Mouse (Mus musculus): ENCODE measurements at regions not wholly inside any gene's neighbourhood (a gene's known extent, or its start where the extent isn't known, plus 50 kb on each side); places are given as distances from the start of the nearest gene placed in this dataset.

DNA sequence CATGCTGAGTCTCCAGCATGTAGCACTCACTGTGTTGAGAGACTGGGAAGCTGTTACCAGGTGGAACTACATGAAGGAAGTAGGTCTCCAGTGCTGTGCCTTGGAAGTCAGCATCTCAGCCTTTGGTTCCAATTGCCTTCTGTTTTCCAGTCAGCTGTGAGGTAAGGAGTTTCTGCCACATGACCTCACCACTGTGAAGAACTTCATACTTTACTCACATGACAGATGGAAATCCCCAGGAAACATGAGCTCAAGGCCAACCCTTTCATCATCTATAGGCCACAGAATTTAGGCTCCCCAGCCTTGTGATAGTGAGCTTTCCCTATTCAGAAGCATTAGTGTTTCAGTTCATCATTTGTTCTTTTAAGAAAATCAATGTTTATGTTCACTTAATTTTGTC lies 314.4 kb upstream of the Ngly1 start:
- H3K36me3 ChIP-seq (replicated peaks; ENCODE audit: control insufficient read depth, insufficient read depth, low read depth): no peaks in the 10 kb centered on the region
- no peaks in the 10 kb centered on the region for H3K9me3 ChIP-seq (ENCODE audit: control insufficient read depth, low read length)
- no peak overlapping the region for H3K27ac ChIP-seq
- TF ChIP-seq EP300 (IDR thresholded peaks at IDR 0.05; ENCODE audit: low read depth): no peak
- TF ChIP-seq CTCF (IDR thresholded peaks at IDR 0.05; ENCODE audit: low read depth): no peak
- no peak overlapping the region for H3K4me3 ChIP-seq (ENCODE audit: insufficient read depth in 1 of 2, low read depth in 2 of 2, low read length in 2 of 2)
- no peak overlapping the region for H3K9ac ChIP-seq (replicated peaks)
- ATAC-seq (ENCODE audit: insufficient read depth) (no peak), DNase-seq (ENCODE audit: low read depth in 3 of 3, low spot score in 3 of 3) (no peak)
- H3K27me3 ChIP-seq (ENCODE audit: control insufficient read depth, insufficient read depth, low read length): no peaks in the 10 kb centered on the region
- H3K4me2 ChIP-seq (ENCODE audit: low read depth): no peak overlapping the region
- H3K4me1 ChIP-seq (replicated peaks; ENCODE audit: control insufficient read depth in 2 of 2, insufficient read depth in 2 of 2, low read length in 1 of 2): no peaks in the 10 kb centered on the region

DNA sequence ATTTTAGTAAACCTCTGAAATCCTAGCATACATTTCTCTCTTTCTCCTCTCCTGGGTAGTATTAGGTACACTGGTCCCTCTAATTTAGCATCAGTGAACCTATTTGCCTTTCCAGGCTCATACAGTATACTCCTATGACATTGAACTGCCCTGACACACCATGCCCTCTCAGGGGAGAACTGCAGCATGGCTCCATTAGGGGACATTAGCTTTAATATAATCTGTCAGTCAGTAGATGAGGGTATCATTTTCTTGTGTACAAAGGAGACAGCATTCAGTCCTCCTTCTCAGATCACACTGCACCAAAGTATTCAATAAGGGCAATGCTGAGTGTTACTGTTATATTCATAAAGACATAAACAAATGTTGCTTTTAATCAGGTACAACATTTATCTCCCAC lies 278.8 kb upstream of the Ngly1 start:
- no peak overlapping the region for H3K4me2 ChIP-seq (ENCODE audit: low read depth)
- H3K4me1 ChIP-seq (replicated peaks; ENCODE audit: control insufficient read depth in 2 of 2, insufficient read depth in 2 of 2, low read length in 1 of 2): no peaks in the 10 kb centered on the region
- H3K36me3 ChIP-seq (replicated peaks; ENCODE audit: control insufficient read depth, insufficient read depth, low read depth): no peaks in the 10 kb centered on the region
- TF ChIP-seq CTCF (IDR thresholded peaks at IDR 0.05; ENCODE audit: low read depth) (no peak), EP300 (IDR thresholded peaks at IDR 0.05; ENCODE audit: low read depth) (no peak)
- DNase-seq (ENCODE audit: low read depth in 3 of 3, low spot score in 3 of 3) (no peak), ATAC-seq (ENCODE audit: insufficient read depth) (no peak)
- H3K27ac ChIP-seq: no peak overlapping the region
- no peak overlapping the region for H3K9ac ChIP-seq (replicated peaks)
- no peak overlapping the region for H3K4me3 ChIP-seq (ENCODE audit: insufficient read depth in 1 of 2, low read depth in 2 of 2, low read length in 2 of 2)
- H3K27me3 ChIP-seq (ENCODE audit: control insufficient read depth, insufficient read depth, low read length): no peaks in the 10 kb centered on the region
- no peaks in the 10 kb centered on the region for H3K9me3 ChIP-seq (ENCODE audit: control insufficient read depth, low read length)

DNA sequence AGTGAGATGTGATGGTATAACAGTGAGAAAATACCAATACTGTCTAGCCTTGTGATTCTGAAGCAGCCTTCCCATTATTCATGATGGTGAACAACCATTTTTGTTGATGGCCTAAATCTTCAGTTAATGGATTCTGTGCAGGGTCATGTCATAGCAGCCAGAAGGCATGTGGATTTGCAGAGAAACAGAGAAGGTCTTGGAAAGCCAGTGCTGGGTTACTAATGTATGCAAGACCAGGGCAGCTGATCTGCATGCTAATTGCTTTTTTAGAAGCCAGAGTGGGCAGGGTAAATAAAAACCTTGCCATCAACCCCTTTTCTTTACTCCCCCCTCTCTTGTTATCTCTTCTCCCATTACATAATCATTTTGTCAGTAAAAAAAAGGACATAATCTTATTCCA lies 278.3 kb upstream of the Ngly1 start:
- H3K36me3 ChIP-seq (replicated peaks; ENCODE audit: control insufficient read depth, insufficient read depth, low read depth): no peaks in the 10 kb centered on the region
- ATAC-seq (ENCODE audit: insufficient read depth): no peak
- no peak overlapping the region for H3K4me2 ChIP-seq (ENCODE audit: low read depth)
- no peak overlapping the region for H3K4me3 ChIP-seq (ENCODE audit: insufficient read depth in 1 of 2, low read depth in 2 of 2, low read length in 2 of 2)
- no peaks in the 10 kb centered on the region for H3K9me3 ChIP-seq (ENCODE audit: control insufficient read depth, low read length)
- no peaks in the 10 kb centered on the region for H3K4me1 ChIP-seq (replicated peaks; ENCODE audit: control insufficient read depth in 2 of 2, insufficient read depth in 2 of 2, low read length in 1 of 2)
- no peak overlapping the region for H3K9ac ChIP-seq (replicated peaks)
- no peak for DNase-seq (ENCODE audit: low read depth in 3 of 3, low spot score in 3 of 3)
- H3K27me3 ChIP-seq (ENCODE audit: control insufficient read depth, insufficient read depth, low read length): no peaks in the 10 kb centered on the region
- H3K27ac ChIP-seq: no peak overlapping the region
- TF ChIP-seq EP300 (IDR thresholded peaks at IDR 0.05; ENCODE audit: low read depth): no peak
- no peak for TF ChIP-seq CTCF (IDR thresholded peaks at IDR 0.05; ENCODE audit: low read depth)

DNA sequence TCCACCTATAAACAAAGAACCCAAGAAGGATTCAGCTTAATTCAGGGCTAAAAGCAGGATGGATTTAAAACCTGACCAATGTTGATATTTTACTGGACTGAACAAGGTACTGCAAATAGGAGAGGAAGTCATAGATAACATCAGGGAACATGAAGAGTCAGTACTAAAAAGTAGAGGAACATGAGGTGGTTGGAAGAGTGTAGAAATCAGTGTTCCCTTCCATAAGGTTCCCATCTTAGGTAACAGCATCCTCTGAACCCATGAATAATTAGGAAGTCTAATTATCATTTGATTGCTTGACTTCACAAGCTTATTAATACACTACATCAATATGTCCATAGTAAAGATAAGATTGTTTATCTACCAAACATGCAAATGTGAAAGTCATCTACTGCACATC lies 277.8 kb upstream of the Ngly1 start:
- Histone ChIP-seq H3K27ac (no peak overlapping the region), H3K4me2 (ENCODE audit: low read depth) (no peak overlapping the region), H3K9me3 (ENCODE audit: control insufficient read depth, low read length) (no peaks in the 10 kb centered on the region), H3K27me3 (ENCODE audit: control insufficient read depth, insufficient read depth, low read length) (no peaks in the 10 kb centered on the region), H3K4me3 (ENCODE audit: insufficient read depth in 1 of 2, low read depth in 2 of 2, low read length in 2 of 2) (no peak overlapping the region), H3K4me1 (replicated peaks; ENCODE audit: control insufficient read depth in 2 of 2, insufficient read depth in 2 of 2, low read length in 1 of 2) (no peaks in the 10 kb centered on the region), H3K36me3 (replicated peaks; ENCODE audit: control insufficient read depth, insufficient read depth, low read depth) (no peaks in the 10 kb centered on the region), H3K9ac (replicated peaks) (no peak overlapping the region)
- TF ChIP-seq CTCF (IDR thresholded peaks at IDR 0.05; ENCODE audit: low read depth): no peak
- no peak for DNase-seq (ENCODE audit: low read depth in 3 of 3, low spot score in 3 of 3)
- ATAC-seq (ENCODE audit: insufficient read depth): no peak

DNA sequence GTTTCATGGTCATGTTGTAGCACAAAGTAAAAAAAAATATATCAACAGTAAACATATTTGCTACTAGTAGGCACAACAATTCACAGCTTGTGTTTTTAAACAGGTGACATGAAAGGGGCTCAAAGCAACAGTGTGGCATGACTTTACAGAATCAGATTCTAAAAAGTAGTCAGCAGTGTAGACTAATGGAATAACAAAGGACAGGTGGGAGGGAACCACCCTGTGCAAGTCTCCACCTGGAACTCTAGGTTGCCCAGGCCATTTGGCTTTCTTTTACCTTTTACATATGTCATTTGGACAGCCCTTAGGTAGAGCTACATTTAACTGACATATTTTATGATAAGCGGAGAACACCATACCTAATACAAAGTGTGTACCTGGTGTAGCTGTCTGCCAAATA lies 271.7 kb upstream of the Ngly1 start:
- Histone ChIP-seq H3K4me3 (ENCODE audit: insufficient read depth in 1 of 2, low read depth in 2 of 2, low read length in 2 of 2) (no peak overlapping the region), H3K9me3 (ENCODE audit: control insufficient read depth, low read length) (no peaks in the 10 kb centered on the region), H3K9ac (replicated peaks) (no peak overlapping the region), H3K36me3 (replicated peaks; ENCODE audit: control insufficient read depth, insufficient read depth, low read depth) (no peaks in the 10 kb centered on the region), H3K27ac (no peak overlapping the region), H3K4me2 (ENCODE audit: low read depth) (no peak overlapping the region), H3K4me1 (replicated peaks; ENCODE audit: control insufficient read depth in 2 of 2, insufficient read depth in 2 of 2, low read length in 1 of 2) (no peaks in the 10 kb centered on the region), H3K27me3 (ENCODE audit: control insufficient read depth, insufficient read depth, low read length) (no peaks in the 10 kb centered on the region)
- DNase-seq (ENCODE audit: low read depth in 3 of 3, low spot score in 3 of 3): no peak
- TF ChIP-seq EP300 (IDR thresholded peaks at IDR 0.05; ENCODE audit: low read depth) (no peak), CTCF (IDR thresholded peaks at IDR 0.05; ENCODE audit: low read depth) (no peak)
- WGBS (ENCODE audit: insufficient replicate concordance): 91% methylated on average over 1 of the region's 1 CpGs
- ATAC-seq (ENCODE audit: insufficient read depth): no peak

DNA sequence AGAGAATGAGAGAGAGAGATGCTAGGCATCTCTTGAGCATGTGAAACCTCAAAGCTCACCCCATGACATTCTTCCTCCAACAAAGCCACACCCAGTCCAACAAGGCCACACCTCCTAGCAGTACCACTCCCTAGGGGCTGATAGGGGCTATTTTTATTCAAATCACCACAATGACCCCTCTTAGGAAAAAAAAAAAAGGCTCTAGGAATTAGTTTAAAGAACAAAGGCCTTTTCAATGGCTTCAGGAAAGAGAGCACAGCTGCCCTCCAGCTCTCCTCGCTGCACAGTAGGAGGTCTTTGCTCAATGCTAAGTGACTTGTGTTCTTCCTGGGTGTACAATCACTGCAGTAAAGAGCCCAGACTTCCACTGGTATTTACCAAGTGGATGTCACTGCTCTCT lies 270.8 kb upstream of the Ngly1 start:
- Histone ChIP-seq H3K4me1 (replicated peaks; ENCODE audit: control insufficient read depth in 2 of 2, insufficient read depth in 2 of 2, low read length in 1 of 2) (no peaks in the 10 kb centered on the region), H3K9me3 (ENCODE audit: control insufficient read depth, low read length) (no peaks in the 10 kb centered on the region), H3K4me3 (ENCODE audit: insufficient read depth in 1 of 2, low read depth in 2 of 2, low read length in 2 of 2) (no peak overlapping the region), H3K36me3 (replicated peaks; ENCODE audit: control insufficient read depth, insufficient read depth, low read depth) (no peaks in the 10 kb centered on the region), H3K4me2 (ENCODE audit: low read depth) (no peak overlapping the region), H3K27ac (no peak overlapping the region), H3K27me3 (ENCODE audit: control insufficient read depth, insufficient read depth, low read length) (no peaks in the 10 kb centered on the region), H3K9ac (replicated peaks) (no peak overlapping the region)
- WGBS (ENCODE audit: insufficient replicate concordance): 29% methylated on average over 1 of the region's 1 CpGs
- DNase-seq (ENCODE audit: low read depth in 3 of 3, low spot score in 3 of 3) (no peak), ATAC-seq (ENCODE audit: insufficient read depth) (no peak)
- no peak for TF ChIP-seq CTCF (IDR thresholded peaks at IDR 0.05; ENCODE audit: low read depth)
- no peak for TF ChIP-seq EP300 (IDR thresholded peaks at IDR 0.05; ENCODE audit: low read depth)

All from liver, embryonic 14.5 days (tissue).